Mouse (Mus musculus) small intestine, adult 2 months (tissue): Measurements from ENCODE around the gene Col6a5.

Experiments used
- CTCF ChIP-seq: fragments of 200-500 bp; IDR thresholded peaks from 2 replicates; pipeline ENCODE4 v1.5.1; 2012; ENCODE audit warnings: low read depth, mild to moderate bottlenecking, control low read depth, inconsistent platforms, low read length, moderate library complexity, mixed read lengths; ENCODE audit not compliant: insufficient replicate concordance, insufficient read length; ENCODE audit errors: extremely low read depth
- POLR2A ChIP-seq: fragments of 200-500 bp; IDR thresholded peaks from 2 replicates; pipeline ENCODE4 v1.6.1; 2012; ENCODE audit warnings: low read depth, mild to moderate bottlenecking, control low read depth, inconsistent platforms, low read length, moderate library complexity

GRCm38 (mm10) chr9:105820711-105821110 is 139.7 kb downstream of the Col6a5 start:
- TF ChIP-seq POLR2A (no peak), CTCF (no peak)
